Mouse (Mus musculus) liver, embryonic 14.5 days (tissue): ENCODE measurements around the gene Coq8a.

Experiments used
- CTCF ChIP-seq: IDR thresholded peaks from 2 replicates; pipeline ENCODE4 v1.5.1; 2016; ENCODE audit warnings: antibody characterized with exemption, low read depth, control low read depth
- EP300 ChIP-seq: IDR thresholded peaks from 2 replicates; pipeline ENCODE4 v1.6.1; 2016; ENCODE audit warnings: antibody characterized with exemption, low read depth

GRCm38 (mm10) chr1:180175635-180176034 lies 23.8 kb downstream of the Coq8a start:
- TF ChIP-seq CTCF (no peak), EP300 (no peak)
